Mouse (Mus musculus) kidney, postnatal 10 days (tissue): ENCODE data around the gene Nle1.

Source experiments
- DNase-seq: peaks from one replicate; pipeline ENCODE4 v3.0.0; 2021; ENCODE audit warnings: mixed read lengths

The Nle1 gene

GRCm38 (mm10) chr11:82910679-82911389 is 2.6 kb upstream of the Nle1 start:
- DNase-seq: no peak

GRCm38 (mm10) chr11:82910250-82910649 is 2.0 kb upstream of the Nle1 start, which contains the start of gene Unc45b:
TSS of gene Unc45b (plus strand) at chr11:82910550.
- DNase-seq: no peak

DNA sequence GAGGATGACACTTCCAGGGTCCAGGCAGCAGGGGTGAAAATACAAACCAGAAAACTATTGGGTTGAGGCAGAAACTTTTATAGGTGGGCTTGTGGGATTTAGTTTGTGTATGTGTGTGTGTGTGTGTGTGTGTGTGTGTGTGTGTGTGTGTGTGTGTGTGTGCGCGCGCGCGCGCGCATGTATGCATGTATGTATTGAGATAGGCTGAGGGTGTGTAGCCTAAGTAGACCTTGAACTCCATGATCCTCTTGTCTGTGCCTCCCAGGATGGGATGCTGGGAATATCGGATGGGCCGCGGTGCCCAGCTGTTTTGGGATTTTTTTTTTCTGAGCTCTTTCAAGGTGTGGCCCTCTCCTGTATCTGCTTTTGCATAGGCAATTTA is 388 bp upstream of the Nle1 start:
- no peak for DNase-seq

DNA sequence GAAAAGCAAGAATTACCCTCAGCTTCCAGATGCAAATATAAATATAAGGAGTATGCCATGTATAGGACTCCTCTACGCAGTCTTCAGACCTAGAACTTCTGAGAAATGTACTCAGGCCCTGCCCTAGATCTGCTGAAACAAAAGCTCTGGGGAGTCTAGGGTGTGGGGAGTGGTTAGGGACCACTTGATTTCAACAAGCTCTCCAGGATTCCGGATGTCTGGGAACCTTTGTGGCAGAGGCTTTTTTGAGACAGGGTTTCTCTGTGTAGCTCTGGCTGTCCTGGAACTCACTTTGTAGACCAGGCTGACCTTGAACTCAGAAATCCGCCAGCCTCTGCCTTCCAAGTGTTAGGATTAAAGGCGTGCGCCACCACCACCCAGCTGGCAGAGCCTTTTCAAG is 2.4 kb downstream of the Nle1 start:
- no peak for DNase-seq

DNA sequence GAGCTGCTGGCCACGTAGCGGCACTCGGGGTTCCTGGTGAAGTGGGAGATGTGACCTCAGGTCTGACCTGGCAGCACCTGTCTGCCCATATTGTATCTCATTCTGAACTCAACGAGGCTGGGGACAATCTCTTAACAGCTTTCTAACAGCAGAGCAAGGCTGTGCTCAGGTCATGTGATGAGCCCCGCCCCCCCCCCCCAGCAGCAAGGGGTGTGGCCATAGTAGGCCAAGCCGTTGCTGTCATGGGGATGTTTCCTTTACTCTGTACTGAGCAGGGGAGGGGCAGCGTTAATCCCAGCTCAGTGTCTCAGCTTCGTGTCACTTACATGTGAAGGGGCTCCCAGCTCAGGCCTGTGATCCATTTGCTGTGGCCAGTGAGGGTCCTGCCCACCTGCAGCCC is 3.3 kb downstream of the Nle1 start:
- DNase-seq: no peak

GRCm38 (mm10) chr11:82901606-82902310 is 6.5 kb downstream of the Nle1 start:
- no peak for DNase-seq

GRCm38 (mm10) chr11:82899720-82900119 is 8.5 kb downstream of the Nle1 start:
- no peak for DNase-seq

GRCm38 (mm10) chr11:82897478-82897877 is 10.7 kb downstream of the Nle1 start:
- DNase-seq: peak; percentile 41

DNA sequence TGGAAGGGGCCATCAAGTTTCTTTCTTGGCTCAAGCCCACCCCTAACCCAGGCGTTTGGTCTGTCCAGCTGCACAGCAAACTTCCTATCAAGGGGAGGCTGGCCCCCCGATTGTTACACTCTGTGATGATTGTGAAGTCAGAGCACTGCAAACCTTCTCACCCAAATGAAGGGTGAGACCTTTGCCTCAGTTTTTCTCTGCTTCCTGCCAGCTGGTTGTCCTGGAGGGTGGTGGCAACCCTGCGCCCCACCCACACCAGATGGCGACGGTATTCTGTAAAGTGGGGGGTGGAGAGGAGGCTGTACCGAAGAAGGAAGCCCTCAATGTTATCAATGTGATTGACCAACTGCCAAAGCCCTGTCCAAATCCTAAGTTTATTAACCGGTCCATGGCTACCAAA is 16.3 kb downstream of the Nle1 start, which contains the start of gene Fndc8:
Fndc8 (plus strand) TSS at position 189 of the 400 bp plus-strand sequence.
- no peak for DNase-seq

- DNase-seq: peak; percentile 97
Observed at GRCm38 (mm10) chr11:82890342-82890762, 17.9 kb downstream of the Nle1 start, which contains the start of gene Rad51d. TSS of gene Rad51d (minus strand) at chr11:82890614.

DNA sequence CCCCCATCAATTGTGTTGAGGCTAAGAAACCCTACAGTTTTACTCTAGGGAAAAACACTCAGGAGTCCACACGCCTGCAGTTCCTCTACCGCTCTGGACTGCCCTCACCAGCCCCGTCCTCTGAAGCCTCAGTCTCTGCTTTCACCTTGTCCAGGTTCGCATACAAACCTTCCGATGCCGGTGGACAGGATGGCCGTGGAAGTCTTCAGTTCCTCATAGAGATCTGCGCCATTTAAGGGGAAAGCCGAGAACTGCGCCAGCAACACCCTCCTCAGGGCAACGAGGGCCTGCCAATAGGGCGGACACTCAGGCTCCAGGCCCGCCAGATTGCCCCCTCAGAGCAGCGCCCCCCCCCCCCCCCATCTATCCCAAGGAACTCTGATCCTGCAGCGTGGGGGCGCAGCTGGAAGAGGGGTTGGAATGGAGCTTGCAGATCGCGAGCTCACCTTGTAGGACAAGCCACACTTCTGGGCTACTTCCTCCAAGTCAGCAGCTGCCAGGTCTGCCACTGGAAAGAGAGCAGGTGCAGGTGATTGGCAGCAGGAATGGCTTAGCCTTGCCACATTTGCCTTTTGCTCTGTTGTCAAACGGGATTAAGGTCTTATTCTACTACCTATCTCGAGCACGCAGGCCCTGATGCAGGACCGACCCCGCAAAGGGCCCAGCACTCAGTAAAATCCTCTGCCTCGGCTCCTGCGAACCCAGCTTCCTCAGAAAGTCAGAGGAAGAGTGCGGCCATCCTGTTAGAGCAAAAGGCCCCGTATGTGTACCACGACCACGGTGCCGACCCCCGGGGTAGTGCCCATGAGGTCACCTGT is 18.5 kb downstream of the Nle1 start:
- DNase-seq: peak; percentile 45

GRCm38 (mm10) chr11:82888491-82888946 is 19.7 kb downstream of the Nle1 start:
- peak; percentile 51 for DNase-seq

GRCm38 (mm10) chr11:82886559-82886958 is 21.7 kb downstream of the Nle1 start:
- DNase-seq: no peak

DNA sequence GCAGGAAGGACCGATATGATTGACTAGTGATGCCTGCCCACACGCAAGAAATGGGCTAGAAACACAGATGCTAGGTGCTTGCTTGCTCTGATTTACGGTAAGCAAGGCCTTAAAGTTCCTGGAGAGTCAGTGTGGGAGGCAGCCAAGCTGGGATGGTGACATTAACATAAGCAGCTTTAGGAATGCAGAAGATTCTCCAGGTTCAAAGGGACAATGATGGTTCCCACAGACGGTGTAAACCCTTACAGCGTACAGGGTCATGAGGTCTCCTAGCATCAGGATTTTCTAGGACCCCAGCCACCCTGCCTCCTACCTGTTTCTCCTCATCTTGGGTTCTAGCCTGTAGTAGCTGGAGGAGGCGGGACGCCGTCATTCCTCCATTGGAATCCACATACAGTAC is 25.0 kb downstream of the Nle1 start:
- no peak for DNase-seq

DNA sequence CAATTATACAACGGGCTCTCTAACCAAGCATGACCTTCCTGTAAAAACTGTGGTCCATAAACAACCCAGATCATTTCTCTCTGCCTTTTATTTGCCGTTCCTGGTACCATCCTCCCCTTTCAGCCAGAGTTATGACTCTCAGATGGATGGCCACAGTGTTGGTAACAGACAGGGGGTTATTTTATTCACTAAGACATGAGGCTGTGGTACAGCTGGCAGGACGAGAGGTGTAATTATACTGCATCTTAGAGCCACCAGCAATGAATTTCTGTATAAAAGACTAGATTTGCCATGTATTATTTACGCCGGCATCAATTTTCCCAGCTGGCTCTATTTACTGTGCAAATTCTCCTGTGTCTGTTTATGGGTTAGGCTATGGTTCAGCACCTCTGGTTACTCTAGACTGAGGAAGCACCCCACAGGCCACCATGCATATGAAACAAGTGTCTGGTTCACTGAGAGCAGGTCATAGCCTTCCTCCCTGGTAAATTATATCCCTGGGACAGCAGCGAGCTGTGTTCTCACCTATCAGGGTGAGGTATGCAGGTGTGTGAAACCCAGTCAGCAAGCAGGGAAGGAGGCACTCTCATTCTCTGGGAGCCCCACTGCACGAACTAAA is 30.4 kb downstream of the Nle1 start:
- DNase-seq: no peak

DNA sequence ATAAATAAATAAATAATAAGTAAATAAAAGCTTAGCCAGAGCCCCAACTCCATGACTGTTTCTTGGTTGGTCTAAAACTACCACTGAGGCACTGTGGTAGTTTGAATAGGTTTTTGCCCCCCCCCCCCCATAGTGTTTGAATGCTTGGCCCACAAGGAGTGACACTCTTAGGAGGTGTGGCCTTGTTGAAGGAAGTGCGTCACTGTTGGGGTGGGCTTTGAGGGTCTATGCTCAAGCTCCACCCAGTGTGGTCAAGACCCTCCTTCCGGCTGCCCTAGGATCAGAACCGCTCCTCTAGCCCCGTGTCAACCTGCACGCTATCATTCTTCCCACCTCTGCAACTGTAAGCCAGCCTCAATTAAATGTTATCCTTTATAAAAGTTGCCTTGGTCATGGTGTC is 32.6 kb downstream of the Nle1 start:
- DNase-seq: no peak

DNA sequence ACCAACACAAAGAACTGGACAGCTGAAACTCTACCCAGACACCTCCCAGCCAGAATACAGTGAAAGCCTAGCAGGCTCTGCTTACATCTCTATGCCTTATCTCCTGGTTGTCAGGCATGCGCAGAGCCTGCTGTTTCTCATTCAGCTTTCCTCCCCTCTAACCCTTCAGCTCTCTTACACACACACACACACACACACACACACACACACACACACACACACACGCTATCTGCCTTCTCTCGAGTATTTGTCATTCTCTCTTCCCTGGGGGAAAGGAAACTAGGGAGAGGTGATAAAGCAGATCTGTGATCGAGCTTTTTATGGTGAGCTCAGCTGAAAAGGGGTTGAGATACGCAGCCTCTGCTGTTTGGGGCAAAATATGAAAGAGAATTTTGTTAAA is 33.3 kb downstream of the Nle1 start:
- no peak for DNase-seq

DNA sequence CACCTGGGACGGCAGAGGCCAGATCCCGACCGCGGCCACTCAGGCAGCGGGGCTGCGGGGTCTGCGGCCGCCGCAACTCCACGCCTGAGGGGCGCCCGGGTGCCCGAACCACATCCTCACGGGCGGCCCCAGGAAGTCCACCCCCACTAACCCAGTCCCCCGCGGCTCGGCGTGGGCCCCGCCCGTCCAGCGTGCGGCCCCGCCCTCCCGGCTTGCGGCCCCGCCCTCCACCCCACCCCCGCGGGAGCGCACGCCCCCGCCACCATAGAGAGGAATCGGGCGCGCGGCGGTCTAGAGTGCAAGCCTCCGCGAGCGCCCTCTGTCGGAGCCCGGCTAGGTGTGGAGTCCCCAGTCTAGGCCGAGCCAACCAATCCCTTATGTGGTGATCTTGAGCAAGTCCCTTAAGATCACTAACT is 37.2 kb downstream of the Nle1 start, which contains the start of gene Rffl:
Rffl (minus strand) TSS at position 180 of the 416 bp plus-strand sequence.
- peak; percentile 99 for DNase-seq

GRCm38 (mm10) chr11:82870173-82871030 is 37.8 kb downstream of the Nle1 start:
- peak; percentile 81 for DNase-seq

- no peak for DNase-seq
Observed at GRCm38 (mm10) chr11:82869506-82870172, 38.6 kb downstream of the Nle1 start.

GRCm38 (mm10) chr11:82867956-82868355 is 40.3 kb downstream of the Nle1 start:
- DNase-seq: no peak
